Mouse (Mus musculus): Measurements from ENCODE around the gene Nsrp1. TPM values are rescaled to one million over a fixed set of nuclear protein-coding genes. Genes with fewer than 3 reads are reported as not detected.

The Nsrp1 gene
- polyA plus RNA-seq, 1 experiment from 2014 or later, result 71.1 TPM

- H3K27me3 ChIP-seq, result no peaks in the 10 kb centered on the region
- no peaks in the 10 kb centered on the region for H3K36me3 ChIP-seq
- no peak overlapping the region for H3K9ac ChIP-seq
- H3K27ac ChIP-seq, result no peak overlapping the region
- no peaks in the 10 kb centered on the region for H3K9me3 ChIP-seq (replicated peaks)
- H3K4me2 ChIP-seq (replicated peaks), result no peak overlapping the region
- no peak overlapping the region for H3K4me3 ChIP-seq
- H3K4me1 ChIP-seq, result no peaks in the 10 kb centered on the region
- ATAC-seq (ENCODE audit: low FRiP score), result no peak
- 73% methylated on average over 14 of the region's 14 CpGs for WGBS
Observed at GRCm38 (mm10) chr11:77031151-77031934, 46.9 kb downstream of the Nsrp1 start.

- no peaks in the 10 kb centered on the region for H3K27me3 ChIP-seq
- no peaks in the 10 kb centered on the region for H3K4me1 ChIP-seq
- WGBS, result 88% methylated on average over 3 of the region's 3 CpGs
- no peaks in the 10 kb centered on the region for H3K9me3 ChIP-seq (replicated peaks)
- H3K4me3 ChIP-seq, result no peak overlapping the region
- ATAC-seq (ENCODE audit: low FRiP score), result no peak
- no peak overlapping the region for H3K4me2 ChIP-seq (replicated peaks)
- no peaks in the 10 kb centered on the region for H3K36me3 ChIP-seq
- H3K27ac ChIP-seq, result no peak overlapping the region
- H3K9ac ChIP-seq, result no peak overlapping the region
Observed at GRCm38 (mm10) chr11:77028157-77028556, 50.1 kb downstream of the Nsrp1 start.

GRCm38 (mm10) chr11:77026559-77026958, 51.7 kb downstream of the Nsrp1 start:
- WGBS, result 72% methylated on average over 3 of the region's 3 CpGs
- no peaks in the 10 kb centered on the region for H3K4me1 ChIP-seq
- H3K27me3 ChIP-seq, result no peaks in the 10 kb centered on the region
- no peak overlapping the region for H3K27ac ChIP-seq
- H3K9ac ChIP-seq, result no peak overlapping the region
- H3K4me2 ChIP-seq (replicated peaks), result no peak overlapping the region
- H3K9me3 ChIP-seq (replicated peaks), result no peaks in the 10 kb centered on the region
- H3K36me3 ChIP-seq, result no peaks in the 10 kb centered on the region
- ATAC-seq (ENCODE audit: low FRiP score), result no peak
- no peak overlapping the region for H3K4me3 ChIP-seq

GRCm38 (mm10) chr11:77021749-77022396, 56.4 kb downstream of the Nsrp1 start:
- H3K36me3 ChIP-seq, result no peaks in the 10 kb centered on the region
- no peaks in the 10 kb centered on the region for H3K4me1 ChIP-seq
- whole genome bisulfite sequencing, result 78% methylated on average over 9 of the region's 9 CpGs
- no peak overlapping the region for H3K27ac ChIP-seq
- no peaks in the 10 kb centered on the region for H3K9me3 ChIP-seq (replicated peaks)
- H3K4me3 ChIP-seq, result no peak overlapping the region
- H3K27me3 ChIP-seq, result peaks cover 3% of the 10 kb centered on the region; the same call in 1 of the 2 replicates
- no peak overlapping the region for H3K9ac ChIP-seq
- no peak for ATAC-seq (ENCODE audit: low FRiP score)
- H3K4me2 ChIP-seq (replicated peaks), result no peak overlapping the region

GRCm38 (mm10) chr11:77019539-77019938, 58.7 kb downstream of the Nsrp1 start:
- Histone ChIP-seq H3K4me2 (replicated peaks) (no peak overlapping the region), H3K36me3 (no peaks in the 10 kb centered on the region), H3K27me3 (peaks cover 3% of the 10 kb centered on the region; the same call in 1 of the 2 replicates), H3K4me3 (no peak overlapping the region), H3K9me3 (replicated peaks) (no peaks in the 10 kb centered on the region), H3K4me1 (no peaks in the 10 kb centered on the region), H3K9ac (no peak overlapping the region), H3K27ac (no peak overlapping the region)
- no peak for ATAC-seq (ENCODE audit: low FRiP score)
- WGBS, result 75% methylated on average over 8 of the region's 8 CpGs

GRCm38 (mm10) chr11:77018046-77018445, 60.2 kb downstream of the Nsrp1 start:
- Histone ChIP-seq H3K4me1 (no peaks in the 10 kb centered on the region), H3K4me2 (replicated peaks) (no peak overlapping the region), H3K9ac (no peak overlapping the region), H3K9me3 (replicated peaks) (no peaks in the 10 kb centered on the region), H3K36me3 (no peaks in the 10 kb centered on the region), H3K27ac (no peak overlapping the region), H3K4me3 (no peak overlapping the region), H3K27me3 (peaks cover 3% of the 10 kb centered on the region; the same call in 1 of the 2 replicates)
- 83% methylated on average over 11 of the region's 11 CpGs for WGBS
- ATAC-seq (ENCODE audit: low FRiP score), result no peak

GRCm38 (mm10) chr11:77010762-77011475, 67.3 kb downstream of the Nsrp1 start:
- H3K4me2 ChIP-seq (replicated peaks), result no peak overlapping the region
- 85% methylated on average over 10 of the region's 10 CpGs for WGBS
- H3K9me3 ChIP-seq (replicated peaks), result no peaks in the 10 kb centered on the region
- H3K4me1 ChIP-seq, result no peaks in the 10 kb centered on the region
- H3K4me3 ChIP-seq, result no peak overlapping the region
- H3K36me3 ChIP-seq, result no peaks in the 10 kb centered on the region
- no peak for ATAC-seq (ENCODE audit: low FRiP score)
- H3K27me3 ChIP-seq, result no peaks in the 10 kb centered on the region
- no peak overlapping the region for H3K27ac ChIP-seq
- H3K9ac ChIP-seq, result no peak overlapping the region

GRCm38 (mm10) chr11:77009069-77010025, 68.9 kb downstream of the Nsrp1 start:
- Histone ChIP-seq H3K36me3 (no peaks in the 10 kb centered on the region), H3K4me3 (no peak overlapping the region), H3K27me3 (no peaks in the 10 kb centered on the region), H3K9ac (no peak overlapping the region), H3K27ac (no peak overlapping the region), H3K4me2 (replicated peaks) (no peak overlapping the region), H3K9me3 (replicated peaks) (no peaks in the 10 kb centered on the region), H3K4me1 (no peaks in the 10 kb centered on the region)
- no peak for ATAC-seq (ENCODE audit: low FRiP score)
- 78% methylated on average over 16 of the region's 16 CpGs for WGBS

- no peak overlapping the region for H3K4me3 ChIP-seq
- H3K27me3 ChIP-seq, result peaks cover 9% of the 10 kb centered on the region
- H3K36me3 ChIP-seq, result no peaks in the 10 kb centered on the region
- no peak for ATAC-seq (ENCODE audit: low FRiP score)
- H3K4me2 ChIP-seq (replicated peaks), result no peak overlapping the region
- whole genome bisulfite sequencing, result 50% methylated on average over 6 of the region's 6 CpGs
- no peaks in the 10 kb centered on the region for H3K9me3 ChIP-seq (replicated peaks)
- no peaks in the 10 kb centered on the region for H3K4me1 ChIP-seq
- no peak overlapping the region for H3K27ac ChIP-seq
- H3K9ac ChIP-seq, result no peak overlapping the region
Observed at GRCm38 (mm10) chr11:77006616-77007015, 71.6 kb downstream of the Nsrp1 start.

GRCm38 (mm10) chr11:77005881-77006280, 72.4 kb downstream of the Nsrp1 start:
- no peak overlapping the region for H3K9ac ChIP-seq
- no peak overlapping the region for H3K4me2 ChIP-seq (replicated peaks)
- H3K36me3 ChIP-seq, result no peaks in the 10 kb centered on the region
- ATAC-seq (ENCODE audit: low FRiP score), result no peak
- H3K4me1 ChIP-seq, result no peaks in the 10 kb centered on the region
- no peaks in the 10 kb centered on the region for H3K9me3 ChIP-seq (replicated peaks)
- H3K4me3 ChIP-seq, result no peak overlapping the region
- 78% methylated on average over 4 of the region's 4 CpGs for WGBS
- H3K27me3 ChIP-seq, result peaks cover 16% of the 10 kb centered on the region
- H3K27ac ChIP-seq, result no peak overlapping the region

- peaks cover 47% of the 10 kb centered on the region for H3K27me3 ChIP-seq
- ATAC-seq (ENCODE audit: low FRiP score), result no peak
- WGBS, result 86% methylated on average over 1 of the region's 1 CpGs
Observed at GRCm38 (mm10) chr11:77002361-77002760, 75.9 kb downstream of the Nsrp1 start.

More at GRCm38 (mm10) chr11:77002361-77002760, 75.9 kb downstream of the Nsrp1 start:
- no peak overlapping the region for H3K4me3 ChIP-seq
- H3K36me3 ChIP-seq, result no peaks in the 10 kb centered on the region
- no peak overlapping the region for H3K27ac ChIP-seq
- H3K9ac ChIP-seq, result no peak overlapping the region
- peaks cover 13% of the 10 kb centered on the region for H3K4me1 ChIP-seq
- no peak overlapping the region for H3K4me2 ChIP-seq (replicated peaks)
- no peaks in the 10 kb centered on the region for H3K9me3 ChIP-seq (replicated peaks)
